Mouse (Mus musculus): Measurements from ENCODE around the gene Fcrlb.

GRCm38 (mm10) chr1:170871402-170871801 is 41.3 kb downstream of the Fcrlb start:
- no peak for TF ChIP-seq CTCF (IDR thresholded peaks at IDR 0.05; ENCODE audit: low read depth, low read length)
- TF ChIP-seq POLR2A (IDR thresholded peaks at IDR 0.05; ENCODE audit: borderline replicate concordance, low read depth, low read length): no peak
